Mouse (Mus musculus) heart, embryonic 14.5 days (tissue): ENCODE data around the gene Dnah3. TPM values are rescaled to one million over a fixed set of nuclear protein-coding genes. Genes with fewer than 3 reads are reported as not detected.
A peak's percentile ranks its signal among the peaks of the same experiment; 100 is the strongest.

ENCODE experiments used
- ATAC-seq: fragments of 200-750 bp; cut with Nextera tagmentation; 2 replicates; pipeline ENCODE4 v1.8.0; 2017; ENCODE audit warnings: low read depth, moderate TSS enrichment; ENCODE audit not compliant: insufficient number of reproducible peaks, insufficient read depth, low FRiP score
- H3K27ac ChIP-seq, 2 experiments: fragments of 200-500 bp in 1 of 2; fragments of 300-500 bp in 1 of 2; sonication (generic) in 1 of 2; replicated peaks in 1 of 2; 2 replicates each; pipeline ENCODE4 v1.5.1; 2012 to 2014; ENCODE audit warnings: low read depth in 2 of 2, low read length in 2 of 2, control low read depth in 1 of 2, mild to moderate bottlenecking in 1 of 2, mixed read lengths in 1 of 2; ENCODE audit not compliant: control insufficient read depth in 1 of 2, insufficient read depth in 1 of 2
- H3K27me3 ChIP-seq: fragments of 300-500 bp; sonication (generic); 2 replicates; pipeline ENCODE4 v1.6.1; 2014; ENCODE audit warnings: mild to moderate bottlenecking, low read length, control low read depth; ENCODE audit not compliant: control insufficient read depth, insufficient read depth
- H3K36me3 ChIP-seq: fragments of 300-500 bp; sonication (generic); 2 replicates; pipeline ENCODE4 v1.6.1; 2014; ENCODE audit warnings: mild to moderate bottlenecking, control low read depth, low read length, mixed read lengths; ENCODE audit not compliant: control insufficient read depth, insufficient read depth
- H3K4me1 ChIP-seq, 2 experiments: fragments of 200-500 bp in 1 of 2; fragments of 300-500 bp in 1 of 2; sonication (generic) in 1 of 2; 2 replicates each; pipeline ENCODE4 v1.6.1; 2012 to 2014; ENCODE audit warnings: low read length in 2 of 2, control low read depth in 1 of 2, mixed read lengths in 1 of 2; ENCODE audit not compliant: control insufficient read depth in 2 of 2, insufficient read depth in 2 of 2
- H3K4me2 ChIP-seq: fragments of 300-500 bp; sonication (generic); 2 replicates; pipeline ENCODE4 v1.6.1; 2014; ENCODE audit warnings: mild to moderate bottlenecking, low read length
- H3K4me3 ChIP-seq, 2 experiments: fragments of 200-500 bp in 1 of 2; fragments of 300-500 bp in 1 of 2; sonication (generic) in 1 of 2; 2 replicates each; pipeline ENCODE4 v1.5.1; 2012 to 2014; ENCODE audit warnings: low read length in 2 of 2, mild to moderate bottlenecking in 2 of 2, control low read depth in 1 of 2, low read depth in 1 of 2, moderate library complexity in 1 of 2; ENCODE audit not compliant: control insufficient read depth in 1 of 2, insufficient read depth in 1 of 2
- H3K9ac ChIP-seq: fragments of 300-500 bp; sonication (generic); 2 replicates; pipeline ENCODE4 v1.6.1; 2014; ENCODE audit warnings: mild to moderate bottlenecking, low read length
- H3K9me3 ChIP-seq: fragments of 300-500 bp; sonication (generic); 2 replicates; pipeline ENCODE4 v1.6.1; 2016; ENCODE audit warnings: low read length, control low read depth; ENCODE audit not compliant: control insufficient read depth
- WGBS: fragments of 180-500 bp; shearing (Covaris S2); extraction: QIAGEN DNeasy Blood & Tissue Kit; methylation state at CpG from one replicate; pipeline ENCODE4 v1.1.7; 2014; 5-methylcytosine and 5-hydroxymethylcytosine counted together
- polyA plus RNA-seq: library from polyadenylated mRNA; unstranded; fragments of >200 nt; fragmentation: Nextera tagmentation; extraction: Ambion mirVana; gene quantifications from 2 replicates; pipeline ENCODE4 v1.2.1, GENCODE M21; 2014

The Dnah3 gene
- polyA plus RNA-seq, 1 experiment from 2014 or later, result not detected

DNA sequence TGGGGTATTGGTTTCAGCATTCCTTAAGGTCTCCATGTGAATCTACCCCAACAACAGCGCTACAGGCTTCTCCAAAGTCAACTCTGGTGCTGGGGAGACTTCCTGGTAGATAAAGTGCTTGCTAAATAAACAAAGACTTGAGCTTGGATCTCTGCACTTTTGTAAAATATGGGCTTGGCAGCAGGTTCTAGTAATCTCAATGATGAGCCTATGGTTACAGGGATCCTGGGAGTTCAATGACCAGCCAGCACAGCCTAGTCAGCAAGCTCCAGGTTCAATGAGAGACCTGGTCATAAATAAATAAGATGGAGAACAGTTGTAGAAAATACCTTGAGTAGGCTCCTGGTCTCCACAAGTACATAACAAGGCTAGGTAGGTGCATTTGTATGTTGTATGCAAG lies 141.0 kb downstream of the Dnah3 start:
- Histone ChIP-seq H3K4me2 (no peak overlapping the region), H3K9me3 (no peaks in the 10 kb centered on the region), H3K4me3 (no peak overlapping the region), H3K4me1 (peaks cover 0 to 3% of the 10 kb centered on the region in 2 experiments; a peak in 1 of 4 replicates), H3K27me3 (no peaks in the 10 kb centered on the region), H3K27ac (no peak overlapping the region), H3K36me3 (no peaks in the 10 kb centered on the region), H3K9ac (no peak overlapping the region)
- no peak for ATAC-seq
- 55% methylated on average over 1 of the region's 1 CpGs for WGBS

DNA sequence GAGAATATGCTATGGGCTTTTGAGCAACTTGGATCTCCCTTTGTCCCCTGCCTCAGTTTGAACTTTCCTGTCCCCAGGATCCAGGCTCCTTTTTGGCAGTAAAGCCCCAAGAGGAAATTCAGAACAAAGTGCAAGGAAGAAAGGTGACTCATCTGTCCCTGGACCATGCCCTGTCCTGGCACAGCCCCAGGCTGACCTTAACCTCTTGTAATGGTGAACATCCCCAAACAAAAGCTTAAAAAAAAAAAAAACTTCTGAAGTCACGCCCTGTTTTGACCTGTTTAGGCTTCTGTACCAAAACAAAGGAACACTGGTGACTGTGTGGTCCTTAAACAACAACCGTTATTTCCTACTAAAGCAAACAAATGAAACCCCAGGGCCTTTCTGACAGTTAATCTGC lies 153.5 kb downstream of the Dnah3 start:
- no peaks in the 10 kb centered on the region for H3K4me1 ChIP-seq
- no peaks in the 10 kb centered on the region for H3K36me3 ChIP-seq
- no peaks in the 10 kb centered on the region for H3K27me3 ChIP-seq
- H3K4me2 ChIP-seq, result no peak overlapping the region
- no peak overlapping the region for H3K9ac ChIP-seq
- no peak overlapping the region for H3K4me3 ChIP-seq
- H3K27ac ChIP-seq, result no peak overlapping the region
- 55% methylated on average over 2 of the region's 2 CpGs for WGBS
- ATAC-seq, result no peak
- no peaks in the 10 kb centered on the region for H3K9me3 ChIP-seq

DNA sequence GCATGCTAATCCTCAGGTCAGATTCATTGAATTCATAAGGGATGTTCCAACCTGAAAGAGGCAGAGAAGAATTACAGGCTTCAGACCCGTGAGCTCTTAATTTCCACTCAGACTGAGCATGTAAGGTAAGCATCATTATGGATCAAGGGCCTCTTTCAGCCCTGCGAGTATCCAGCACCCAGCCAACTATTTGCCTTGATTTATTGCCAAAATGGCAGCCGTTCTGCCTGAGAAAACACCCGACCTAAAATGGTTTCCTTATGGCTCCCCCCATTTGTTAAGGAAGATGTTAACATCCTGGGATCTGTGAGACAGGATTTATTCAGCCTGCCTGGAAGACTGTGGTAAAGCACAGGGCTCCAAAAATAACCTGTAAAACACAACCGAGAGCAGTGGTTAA lies 158.0 kb downstream of the Dnah3 start:
- 62% methylated on average over 5 of the region's 5 CpGs for WGBS
- Histone ChIP-seq H3K9ac (no peak overlapping the region), H3K9me3 (no peaks in the 10 kb centered on the region), H3K4me3 (no peak overlapping the region), H3K4me2 (no peak overlapping the region), H3K36me3 (no peaks in the 10 kb centered on the region), H3K4me1 (no peaks in the 10 kb centered on the region), H3K27ac (no peak overlapping the region), H3K27me3 (no peaks in the 10 kb centered on the region)
- no peak for ATAC-seq

DNA sequence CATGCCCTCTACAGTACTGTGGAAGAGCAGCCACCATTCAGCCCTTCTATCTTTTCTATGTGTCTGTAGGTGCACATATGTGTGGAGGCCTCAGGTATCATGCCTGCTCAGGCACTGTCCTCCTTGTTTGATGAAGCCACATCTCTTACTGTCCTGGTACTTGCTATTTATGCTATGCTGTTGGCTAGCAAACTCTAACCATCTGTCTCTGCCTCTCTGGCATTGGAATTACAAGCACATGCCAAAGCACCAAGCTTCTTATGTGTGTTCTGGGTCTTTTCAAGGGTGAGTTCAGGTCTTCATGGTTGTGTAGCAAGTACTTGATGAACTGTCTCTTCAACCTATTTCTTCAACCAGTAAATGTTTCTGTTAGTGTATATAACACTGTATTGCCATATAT lies 158.8 kb downstream of the Dnah3 start:
- Histone ChIP-seq H3K4me1 (no peaks in the 10 kb centered on the region), H3K36me3 (no peaks in the 10 kb centered on the region), H3K9ac (no peak overlapping the region), H3K4me2 (no peak overlapping the region), H3K4me3 (no peak overlapping the region), H3K27me3 (no peaks in the 10 kb centered on the region), H3K9me3 (no peaks in the 10 kb centered on the region), H3K27ac (no peak overlapping the region)
- ATAC-seq, result no peak

DNA sequence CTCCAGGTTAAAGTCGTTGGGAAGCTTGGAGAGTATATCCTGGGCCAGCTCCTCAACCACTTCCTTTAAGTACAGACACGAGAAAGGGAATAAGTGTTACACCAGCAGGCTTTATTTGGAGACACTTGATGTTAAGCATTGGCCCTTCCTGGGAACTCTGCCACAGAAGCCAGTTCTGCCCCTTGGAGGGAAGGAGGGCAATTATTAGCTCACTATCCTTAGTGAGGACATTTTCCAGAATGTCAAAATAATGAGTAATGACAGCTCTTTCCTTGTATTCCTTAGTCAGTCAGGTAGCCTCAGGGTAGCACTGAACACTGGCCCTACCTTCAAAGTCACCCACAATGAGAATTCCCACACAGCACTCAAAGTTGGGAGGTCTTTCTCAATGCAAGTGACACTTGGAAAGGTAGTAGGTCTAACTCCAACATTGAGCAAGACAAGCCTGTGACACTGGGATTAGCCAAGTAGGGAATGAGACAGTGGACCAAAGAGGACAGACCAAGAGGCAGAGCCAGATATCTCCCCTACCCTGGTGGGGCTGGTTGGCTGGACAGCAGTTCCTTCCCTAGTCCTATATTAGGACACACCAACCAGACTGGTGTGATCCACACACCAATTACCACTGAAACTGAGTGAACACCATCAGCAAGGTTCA lies 166.2 kb downstream of the Dnah3 start:
- Histone ChIP-seq H3K27ac (no peak overlapping the region), H3K36me3 (no peaks in the 10 kb centered on the region), H3K4me1 (no peaks in the 10 kb centered on the region), H3K9ac (no peak overlapping the region), H3K4me3 (no peak overlapping the region), H3K4me2 (no peak overlapping the region), H3K9me3 (no peaks in the 10 kb centered on the region), H3K27me3 (no peaks in the 10 kb centered on the region)
- 50% methylated on average over 2 of the region's 2 CpGs for WGBS
- ATAC-seq, result no peak

DNA sequence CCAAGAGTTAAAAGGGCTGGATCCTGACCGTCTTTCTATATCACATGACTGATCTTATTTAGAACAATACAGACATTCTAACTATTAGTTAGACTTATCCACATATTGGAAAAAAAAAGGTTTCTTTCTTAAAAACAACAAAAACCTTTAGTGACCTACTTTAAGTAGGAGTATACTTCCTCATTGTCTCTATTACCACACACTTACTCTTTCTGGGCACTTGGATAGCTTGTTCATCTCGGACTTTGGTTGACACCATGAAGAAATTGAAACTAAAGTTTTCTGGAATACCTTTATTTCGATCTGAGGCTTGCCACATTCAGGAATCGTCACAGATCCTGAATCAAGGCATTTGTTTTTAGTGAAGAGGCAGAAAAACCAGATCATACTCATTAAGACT lies 174.0 kb downstream of the Dnah3 start:
- peaks cover 0 to 5% of the 10 kb centered on the region in 2 experiments; a peak in 1 of 4 replicates for H3K4me1 ChIP-seq
- no peak for ATAC-seq
- H3K36me3 ChIP-seq, result no peaks in the 10 kb centered on the region
- no peak overlapping the region for H3K9ac ChIP-seq
- WGBS, result 74% methylated on average over 4 of the region's 4 CpGs
- peak overlapping the region in 1 of 2 experiments; percentile 33; a peak in 1 of 4 replicates for H3K27ac ChIP-seq
- H3K9me3 ChIP-seq, result no peaks in the 10 kb centered on the region
- H3K27me3 ChIP-seq, result no peaks in the 10 kb centered on the region
- H3K4me3 ChIP-seq, result no peak overlapping the region
- no peak overlapping the region for H3K4me2 ChIP-seq

DNA sequence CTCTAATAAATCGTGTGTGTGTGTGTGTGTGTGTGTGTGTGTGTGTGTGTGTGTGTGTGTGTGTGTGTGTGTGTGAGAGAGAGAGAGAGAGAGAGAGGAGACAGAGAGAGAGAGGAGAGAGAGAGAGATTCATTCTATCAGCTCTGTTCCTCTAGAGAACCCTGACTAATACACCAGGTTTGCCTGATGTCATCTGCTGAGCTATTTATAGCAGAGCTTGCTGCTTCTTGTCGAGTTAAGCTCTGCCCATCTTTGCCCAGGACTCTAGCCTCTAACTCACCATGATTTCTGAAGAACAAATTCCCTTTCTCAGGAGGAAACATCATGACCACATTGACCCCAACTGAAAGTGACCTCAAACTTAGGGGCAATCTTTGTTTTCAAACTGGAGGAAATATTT lies 174.6 kb downstream of the Dnah3 start:
- peak; percentile 71; the same call in 1 of the 2 replicates for ATAC-seq
- Histone ChIP-seq H3K9me3 (no peaks in the 10 kb centered on the region), H3K9ac (no peak overlapping the region), H3K36me3 (no peaks in the 10 kb centered on the region), H3K4me3 (no peak overlapping the region), H3K27ac (peak overlapping the region; percentile 33 to 57; a peak in 2 of 4 replicates), H3K27me3 (no peaks in the 10 kb centered on the region), H3K4me1 (peaks cover 0 to 5% of the 10 kb centered on the region in 2 experiments; a peak in 1 of 4 replicates), H3K4me2 (no peak overlapping the region)
- WGBS, result 7% methylated on average over 2 of the region's 2 CpGs

DNA sequence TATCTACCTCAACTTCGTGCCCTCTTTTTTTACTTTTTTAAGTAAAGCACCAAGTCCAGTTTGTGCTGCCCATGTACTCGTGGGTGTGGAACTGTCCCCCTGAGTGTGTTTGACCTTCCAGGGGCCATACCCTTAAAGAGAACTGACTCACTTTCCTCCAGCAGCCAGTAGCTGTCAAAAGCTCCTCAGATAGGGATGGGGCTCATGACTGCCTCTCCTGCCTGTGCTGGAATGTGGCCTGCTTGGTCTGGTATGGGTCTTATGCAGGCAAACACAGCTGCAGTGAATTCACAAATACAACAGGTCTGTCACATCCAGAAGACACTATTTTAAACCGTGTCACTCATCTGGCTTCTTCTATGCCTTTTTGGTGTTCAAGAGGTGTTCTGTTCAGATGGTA lies 183.4 kb downstream of the Dnah3 start:
- Histone ChIP-seq H3K36me3 (no peaks in the 10 kb centered on the region), H3K4me3 (no peak overlapping the region), H3K27me3 (no peaks in the 10 kb centered on the region), H3K27ac (peak overlapping the region in 1 of 2 experiments; percentile 28; a peak in 1 of 4 replicates), H3K9me3 (no peaks in the 10 kb centered on the region), H3K4me2 (no peak overlapping the region), H3K4me1 (no peaks in the 10 kb centered on the region), H3K9ac (no peak overlapping the region)
- 47% methylated on average over 3 of the region's 3 CpGs for WGBS
- no peak for ATAC-seq
